Mouse (Mus musculus) adrenal gland, adult (tissue): ENCODE measurements around the gene Ccndbp1.
"Not testable (repeated sequence)": the region's sequence is repeated elsewhere in the genome, so short reads cannot be mapped to it uniquely, and the experiment has no call there.

Experiments
- DNase-seq, 2 experiments: peaks; one replicate each; pipeline ENCODE4 v3.0.0; 2022 to 2023; ENCODE audit warnings: low spot score in 1 of 2; ENCODE audit not compliant: inconsistent age in 2 of 2

The Ccndbp1 gene

DNA sequence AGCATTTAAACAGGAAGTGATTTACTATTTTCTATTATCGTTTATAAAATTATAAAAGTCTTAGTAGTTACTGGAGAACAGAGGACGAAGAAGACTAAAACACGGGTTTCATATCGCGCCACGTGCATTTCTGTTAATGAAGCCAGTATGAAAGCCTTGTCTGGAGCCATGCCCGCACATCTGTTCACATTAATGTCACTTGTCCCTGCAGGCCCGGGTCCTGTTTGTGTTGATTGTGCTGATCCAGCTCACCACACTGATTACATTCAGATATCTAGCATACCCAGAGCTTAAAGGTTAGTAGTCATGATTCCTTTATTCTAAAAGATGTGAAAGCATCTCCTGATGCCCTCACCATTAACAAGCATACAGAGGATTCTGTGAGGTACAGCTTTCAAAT, 9.3 kb upstream of the Ccndbp1 start:
- DNase-seq, result no peak

DNA sequence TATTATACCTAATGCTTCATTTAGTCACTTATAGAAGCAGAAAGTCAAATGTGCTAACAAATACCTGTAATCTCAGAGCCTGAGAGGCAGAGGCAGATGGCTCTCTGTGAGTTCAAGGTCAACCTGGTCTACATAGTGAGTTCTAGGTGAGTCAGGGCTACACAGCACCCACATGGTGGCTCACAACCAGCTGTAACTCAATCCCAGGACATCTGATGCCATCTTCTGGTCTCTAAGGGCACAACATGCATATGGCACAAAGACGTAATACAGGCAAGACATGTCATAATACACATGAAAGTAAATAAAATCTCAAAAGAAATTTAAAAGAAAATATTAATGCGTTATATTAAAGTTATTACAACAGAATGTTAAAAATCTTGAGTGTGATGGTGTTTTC, 4.6 kb upstream of the Ccndbp1 start:
- peak in 1 of 2 experiments; percentile 56 for DNase-seq

DNA sequence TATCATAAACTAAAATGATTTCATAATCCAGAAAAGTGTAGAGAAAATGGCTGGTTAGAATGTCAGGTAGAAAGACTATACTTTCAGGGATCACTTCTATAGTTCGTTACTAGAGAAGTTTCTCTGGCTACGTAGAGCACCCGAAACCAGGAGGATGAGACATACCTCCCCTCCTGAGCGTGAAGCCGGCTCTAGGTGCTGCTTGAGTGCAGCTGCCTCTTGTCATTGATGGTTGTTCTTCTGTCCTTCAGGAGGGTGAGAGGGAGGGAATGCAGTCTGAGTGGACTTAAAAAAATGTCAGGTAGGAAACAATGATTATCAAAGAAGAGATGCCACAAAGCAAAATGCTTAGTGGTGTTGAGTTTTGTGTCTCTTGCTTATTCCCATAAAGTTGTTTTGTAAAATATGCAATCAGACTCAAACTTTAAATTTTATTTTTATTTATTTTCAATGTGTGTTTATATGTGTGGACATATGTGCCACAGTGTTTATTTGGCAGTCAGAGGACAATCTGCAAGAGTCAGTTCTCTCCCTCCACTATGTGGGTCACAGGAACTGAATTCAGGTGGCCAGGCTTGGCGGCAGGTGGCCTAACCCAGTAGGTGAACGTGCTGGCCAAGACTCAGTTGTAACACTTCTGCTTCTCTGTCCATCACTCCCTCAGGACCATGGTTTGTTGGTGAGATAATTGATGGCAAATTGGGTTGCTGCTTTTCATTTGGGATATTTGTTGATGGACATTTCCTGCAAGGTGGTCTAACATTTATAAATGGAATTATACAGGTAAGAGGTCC, 4.0 kb upstream of the Ccndbp1 start:
- no peak for DNase-seq

DNA sequence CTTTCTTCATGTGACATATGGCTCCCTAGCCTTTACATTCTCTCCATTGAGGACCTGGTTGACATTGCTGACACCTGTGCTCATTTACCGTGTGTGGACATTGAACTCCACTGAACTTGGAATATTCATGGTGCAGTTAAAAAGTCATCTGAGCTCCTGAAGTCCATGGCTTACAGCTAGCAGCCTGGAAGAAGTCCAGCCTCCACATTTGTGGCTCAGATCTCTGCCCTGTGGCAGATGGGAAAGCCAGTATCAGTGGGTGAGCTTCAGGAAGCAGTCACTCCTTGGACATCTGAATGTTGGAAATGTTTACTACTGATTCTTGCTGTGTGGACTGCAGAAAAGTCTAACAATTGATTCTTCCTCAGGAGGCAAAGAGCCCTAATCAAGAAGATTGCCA, 1.2 kb upstream of the Ccndbp1 start:
- DNase-seq, result no peak

DNA sequence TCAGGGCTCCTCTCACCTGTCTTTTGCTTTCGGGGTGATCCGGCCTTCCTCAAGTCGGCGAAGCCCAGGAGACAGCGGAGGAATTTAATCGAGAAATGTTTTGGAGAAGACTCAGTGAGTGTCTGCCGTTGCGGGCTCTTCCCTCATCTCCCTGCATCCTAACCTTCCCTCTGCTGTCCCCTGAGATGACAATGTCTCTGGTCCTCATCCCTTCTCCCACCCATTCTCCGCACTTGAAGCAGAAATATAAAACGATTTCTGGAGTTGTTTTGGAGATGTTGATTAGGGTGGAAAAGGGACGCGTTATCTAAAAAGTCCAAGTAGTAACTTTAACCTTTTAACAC, 433 bp downstream of the Ccndbp1 start:
- no peak for DNase-seq

DNA sequence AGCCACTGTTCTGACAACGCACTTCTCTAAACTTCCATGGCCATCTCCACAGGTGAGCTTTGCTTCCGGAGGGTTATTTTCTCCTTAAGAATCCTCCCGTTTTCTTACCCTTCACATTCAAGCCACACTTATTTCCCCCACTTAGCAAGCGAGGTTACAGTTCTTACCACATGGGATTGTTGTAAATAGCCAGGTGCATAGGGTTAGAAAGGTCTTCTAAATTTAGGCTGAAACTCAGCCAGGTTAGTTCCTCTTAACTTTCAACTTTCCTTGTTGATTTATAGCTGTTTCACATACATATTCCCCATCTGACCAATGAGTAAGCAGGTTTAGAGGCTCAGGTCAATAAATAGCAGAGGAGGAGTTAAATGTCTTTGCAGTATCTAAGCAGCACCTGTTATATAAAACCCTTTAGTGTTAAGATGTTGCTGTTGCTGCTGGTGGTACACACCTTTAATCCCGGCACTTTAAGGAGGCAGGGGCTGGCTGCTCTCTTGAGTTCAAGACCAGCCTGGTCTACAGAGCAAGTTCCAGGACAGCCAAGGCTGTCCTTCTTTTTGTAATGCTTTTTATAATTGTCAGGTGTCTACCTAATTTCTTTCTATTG, 971 bp downstream of the Ccndbp1 start:
- DNase-seq, result no peak

DNA sequence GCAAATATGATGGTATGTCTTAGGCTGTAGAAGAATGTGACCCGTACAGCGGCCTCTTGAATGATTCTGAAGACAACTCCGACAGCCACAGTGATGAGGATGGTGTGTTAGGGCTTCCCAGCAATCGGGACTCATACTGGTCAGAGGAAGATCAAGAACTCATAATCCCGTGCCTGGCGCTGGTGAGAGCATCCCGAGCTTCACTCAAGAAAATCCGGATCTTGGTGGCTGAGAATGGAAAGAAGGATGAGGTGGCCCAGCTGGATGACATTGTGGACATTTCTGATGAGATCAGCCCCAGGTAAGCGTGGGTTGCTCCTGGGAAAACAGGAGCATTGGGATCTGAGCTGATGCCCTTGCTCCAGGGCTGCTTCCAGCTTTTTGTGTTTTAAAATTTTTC, 4.5 kb downstream of the Ccndbp1 start:
- no peak for DNase-seq

DNA sequence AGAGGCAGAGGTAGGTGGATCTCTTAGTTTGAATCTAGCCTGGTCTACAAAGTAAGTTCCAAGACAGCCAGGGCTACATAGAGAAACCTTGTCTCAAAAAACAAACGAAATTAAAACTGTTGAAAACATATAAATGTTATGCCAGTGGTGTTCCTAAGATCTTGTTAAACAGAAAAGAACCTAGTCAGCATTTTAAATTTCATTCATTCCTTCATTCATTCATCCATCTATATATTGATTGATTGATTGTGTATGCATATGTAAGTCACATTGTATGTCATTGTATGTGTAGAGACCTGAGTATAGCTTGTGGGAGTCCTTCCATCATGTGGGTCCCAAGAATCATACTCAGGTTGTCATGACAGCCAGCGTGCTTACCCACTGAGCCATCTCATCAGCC, 7.3 kb downstream of the Ccndbp1 start:
- no peak for DNase-seq

DNA sequence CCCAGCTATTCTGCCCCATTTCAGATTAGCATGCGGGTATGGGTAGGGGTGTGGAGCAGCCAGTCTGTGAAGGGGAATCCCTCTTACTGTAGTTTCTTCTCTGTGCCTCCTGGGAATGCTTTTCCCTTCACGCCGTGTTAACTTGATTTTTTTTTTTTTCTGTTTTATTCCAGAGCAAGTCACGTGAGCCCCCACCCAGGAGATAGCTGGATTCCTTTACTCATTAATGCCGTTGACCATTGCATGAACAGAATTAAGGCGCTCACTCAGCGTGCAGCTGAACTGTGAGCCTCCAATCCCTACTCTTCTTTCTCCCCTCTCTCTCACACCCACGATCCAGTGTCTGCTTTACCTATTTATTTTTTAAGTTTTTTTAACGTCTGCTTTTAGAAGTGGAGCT, 8.0 kb downstream of the Ccndbp1 start:
- DNase-seq, result no peak

DNA sequence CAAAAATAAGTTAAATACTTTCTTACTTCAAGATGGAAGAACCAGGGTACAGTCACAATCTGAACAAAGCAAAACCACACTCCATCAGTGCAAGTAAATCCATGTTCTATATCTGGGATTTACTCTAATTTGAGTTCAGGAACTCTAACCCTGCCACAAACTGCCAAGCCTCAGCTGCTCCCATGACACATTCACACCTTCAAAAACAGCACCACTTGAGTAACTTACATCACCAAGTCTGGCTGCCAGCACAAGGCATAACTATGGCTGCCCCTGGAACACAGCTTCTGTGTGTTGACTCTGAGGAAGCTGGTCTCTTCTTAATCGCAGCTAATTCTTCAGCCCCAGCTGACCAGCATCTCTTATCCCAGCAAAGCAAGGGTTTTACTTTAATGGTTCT, 8.9 kb downstream of the Ccndbp1 start:
- no peak for DNase-seq

DNA sequence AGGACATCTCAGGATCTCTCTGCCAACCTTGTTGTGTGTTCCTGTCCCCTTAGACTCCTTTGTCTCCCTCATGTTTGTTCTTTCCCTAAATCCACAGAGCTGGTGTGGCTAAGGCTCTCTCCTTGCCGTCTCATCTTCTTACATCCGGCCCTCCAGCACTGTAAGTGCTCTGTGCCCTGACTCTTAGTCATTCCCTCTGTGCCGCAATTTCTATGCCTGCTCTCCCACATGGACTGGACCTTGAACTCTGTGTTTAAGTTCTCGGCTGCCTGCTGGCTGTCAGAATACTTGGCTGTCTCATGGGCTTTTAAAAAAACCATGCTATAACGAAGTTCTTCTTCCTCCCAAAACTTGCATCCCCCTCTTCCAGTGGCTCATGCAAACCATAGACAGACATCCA, 14.7 kb downstream of the Ccndbp1 start:
- peak; percentile 43 to 70 for DNase-seq

DNA sequence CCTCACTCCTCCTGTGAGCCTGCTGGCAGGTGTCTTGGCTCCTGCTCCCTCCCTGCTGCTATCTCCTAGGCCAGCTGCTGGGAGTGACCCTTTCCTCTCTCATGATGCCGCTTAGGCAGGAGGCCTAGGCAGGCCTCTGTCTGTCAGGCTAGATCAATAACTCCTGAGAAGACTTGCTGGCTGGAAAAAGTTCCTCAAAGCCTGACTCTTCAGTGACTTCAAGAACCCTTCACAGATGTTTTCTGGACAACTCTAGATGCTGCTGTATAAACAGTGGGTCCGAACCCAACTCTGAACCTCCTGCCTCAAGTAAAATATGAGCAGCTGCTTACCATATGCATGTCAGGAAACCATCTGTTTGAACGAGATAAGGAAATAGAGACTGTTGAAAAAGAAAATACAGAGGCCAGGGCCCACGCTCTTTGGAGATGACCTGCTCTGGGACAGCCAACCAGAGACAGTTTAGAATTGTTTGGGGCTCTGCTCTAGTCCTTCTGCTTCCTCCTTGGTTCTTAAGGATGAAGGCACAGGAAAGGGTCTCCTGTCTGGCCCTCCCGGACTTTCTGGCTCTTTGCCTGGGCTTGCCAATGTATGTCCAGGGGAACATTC, 28.6 kb downstream of the Ccndbp1 start, which contains the start of gene Epb42:
Gene Epb42 (minus strand): TSS at position 340 of the 609 bp plus-strand sequence.
- DNase-seq, result no peak

DNA sequence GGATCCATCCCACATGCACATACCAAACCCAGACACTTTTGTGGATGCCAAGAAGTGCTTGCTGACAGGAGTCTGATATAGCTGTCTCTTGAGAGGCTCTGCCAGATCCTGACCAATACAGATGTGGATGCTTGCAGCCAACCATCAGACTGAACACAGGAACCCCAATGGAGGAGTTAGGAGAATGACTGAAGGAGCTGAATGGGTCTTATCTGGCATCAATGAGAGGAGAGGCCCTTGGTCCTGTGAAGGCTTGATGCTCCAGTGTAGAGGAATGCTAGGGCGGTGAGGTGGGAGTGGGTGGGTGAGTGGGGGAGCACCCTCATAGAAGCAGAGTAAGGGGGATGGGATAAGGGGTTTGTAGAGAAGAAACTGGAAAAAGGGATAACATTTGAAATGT, 30.6 kb downstream of the Ccndbp1 start:
- DNase-seq, result not testable (repeated sequence)

DNA sequence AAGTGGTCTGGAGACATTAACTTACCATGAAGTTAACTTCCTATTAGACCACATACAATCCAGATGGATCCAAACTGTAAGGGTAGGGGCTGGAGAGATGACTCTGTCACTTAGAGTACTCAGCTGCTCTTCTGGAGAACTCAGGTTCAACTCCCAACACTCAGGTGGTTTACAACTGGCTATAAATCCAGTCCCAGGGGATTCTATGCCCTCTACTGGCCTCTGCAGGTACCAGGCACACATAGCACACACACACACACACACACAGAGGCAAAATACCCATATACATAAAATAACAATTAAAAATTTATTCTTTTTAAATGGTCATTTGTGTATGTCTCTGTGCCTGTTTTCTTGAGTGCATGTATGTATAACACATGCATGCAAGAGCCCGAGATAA, 31.2 kb downstream of the Ccndbp1 start:
- no peak for DNase-seq

DNA sequence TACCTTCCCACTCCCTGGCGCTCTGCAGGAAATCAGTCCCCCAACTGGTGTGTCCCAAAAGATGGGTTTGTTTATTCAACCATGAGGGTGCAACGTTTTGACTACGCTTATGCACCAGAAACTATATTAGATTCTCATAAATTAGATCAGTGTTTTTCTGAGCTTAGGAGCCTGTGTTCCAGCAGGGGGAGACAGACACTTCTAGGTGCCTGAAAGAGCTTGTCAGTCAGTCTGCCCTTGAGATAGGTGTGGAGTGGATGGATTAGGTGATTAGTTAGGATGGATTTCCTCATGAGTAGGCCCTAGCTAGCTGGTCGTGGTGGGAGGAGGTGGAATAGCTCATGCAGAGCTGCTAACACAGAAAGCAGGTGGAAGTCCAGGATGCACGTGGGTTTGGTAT, 32.9 kb downstream of the Ccndbp1 start:
- DNase-seq, result peak; percentile 9 to 72

DNA sequence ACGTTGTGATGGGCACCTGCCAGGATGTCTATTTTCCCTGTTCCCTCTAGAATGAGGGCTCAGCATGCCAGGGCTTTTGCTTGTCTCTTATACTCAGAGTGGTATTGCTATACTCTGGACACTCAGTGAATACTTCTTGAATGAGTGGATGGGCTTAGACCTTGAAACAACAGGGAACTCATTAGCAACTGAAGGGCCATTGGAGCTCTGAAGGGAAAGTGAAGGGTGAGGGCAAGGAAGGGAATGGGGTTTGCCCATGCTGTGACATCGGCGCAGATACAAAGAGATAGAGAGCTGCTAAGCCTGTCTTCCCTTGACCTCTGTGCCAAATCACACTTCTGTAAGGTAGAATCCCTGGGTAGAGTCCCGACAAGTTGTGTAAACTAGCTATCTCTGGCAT, 37.5 kb downstream of the Ccndbp1 start:
- DNase-seq, result no peak

DNA sequence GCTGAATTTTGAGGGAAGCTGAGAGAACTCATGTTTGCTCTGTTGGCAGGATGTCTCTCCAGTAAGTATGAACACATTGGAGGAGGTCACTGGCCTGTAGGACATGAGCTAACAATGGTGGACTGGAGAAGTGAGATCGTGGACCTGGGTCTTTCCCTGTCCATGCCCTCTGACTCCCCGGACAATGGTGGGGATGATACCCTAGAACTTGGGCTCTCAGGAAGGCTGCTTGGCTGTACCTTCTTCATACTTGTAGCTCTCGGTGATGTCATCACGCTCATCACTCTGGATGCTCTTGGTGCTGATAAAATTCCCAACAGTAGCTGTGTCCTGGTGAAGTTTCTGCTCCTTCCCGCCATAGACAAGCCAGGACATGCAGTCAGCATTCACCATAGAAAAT, 44.0 kb downstream of the Ccndbp1 start:
- DNase-seq, result no peak

DNA sequence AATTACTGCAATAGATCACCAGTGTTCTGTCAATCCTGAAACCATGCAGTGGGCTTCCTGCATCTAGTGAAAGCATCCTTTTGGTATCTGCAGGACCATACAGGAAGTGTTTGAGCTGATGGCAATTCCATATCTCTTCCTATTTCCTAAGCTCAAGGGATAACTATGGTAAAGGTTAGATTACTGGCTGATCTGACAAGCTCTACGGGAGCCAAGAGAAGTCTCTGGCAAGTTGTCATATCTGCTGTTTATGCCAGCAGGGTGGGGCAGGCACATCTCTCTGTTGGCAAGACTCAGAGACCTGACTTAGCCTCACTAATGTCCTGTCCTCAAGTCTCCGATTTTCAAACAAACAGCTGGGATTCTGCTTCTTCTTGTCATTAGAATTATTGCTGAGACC, 45.9 kb downstream of the Ccndbp1 start:
- DNase-seq, result no peak

DNA sequence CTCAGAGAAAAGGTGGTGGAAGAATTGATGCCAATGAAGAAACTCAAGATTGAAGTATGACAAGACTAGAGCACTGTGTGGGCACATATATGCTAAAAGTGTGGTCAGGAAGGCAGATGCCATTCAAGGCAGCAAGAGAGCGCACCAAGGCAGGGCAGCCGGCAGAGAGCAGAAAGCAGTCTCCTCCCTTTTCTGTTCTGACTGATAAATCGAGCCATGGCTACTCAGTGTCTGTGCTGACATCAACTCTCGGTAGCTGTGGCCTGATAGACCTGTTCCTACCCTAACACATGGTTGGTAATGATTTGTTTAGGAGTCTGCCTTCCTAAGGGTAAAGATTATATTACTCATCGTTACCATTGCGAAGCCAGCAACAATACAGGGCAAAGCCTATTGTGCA, 47.7 kb downstream of the Ccndbp1 start:
- DNase-seq, result no peak

DNA sequence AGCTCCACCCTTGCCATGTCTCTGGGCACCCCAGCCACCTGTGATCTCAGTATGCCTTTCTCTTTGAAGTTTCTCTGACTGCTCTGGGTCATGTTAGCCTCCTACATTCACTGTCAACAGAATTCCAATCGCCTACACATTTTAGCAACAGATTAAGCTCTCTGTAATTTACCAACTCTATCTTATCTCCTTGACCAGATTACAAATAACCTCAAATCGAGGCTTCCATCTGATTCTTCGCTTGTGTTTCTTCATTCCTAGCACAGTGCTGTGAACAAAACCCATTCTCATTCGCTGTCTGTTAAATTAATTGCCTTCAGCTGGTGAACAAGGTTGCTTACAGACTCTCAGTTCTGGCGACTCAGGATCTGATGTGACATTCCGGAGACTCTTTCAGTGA, 49.8 kb downstream of the Ccndbp1 start:
- DNase-seq, result no peak

DNA sequence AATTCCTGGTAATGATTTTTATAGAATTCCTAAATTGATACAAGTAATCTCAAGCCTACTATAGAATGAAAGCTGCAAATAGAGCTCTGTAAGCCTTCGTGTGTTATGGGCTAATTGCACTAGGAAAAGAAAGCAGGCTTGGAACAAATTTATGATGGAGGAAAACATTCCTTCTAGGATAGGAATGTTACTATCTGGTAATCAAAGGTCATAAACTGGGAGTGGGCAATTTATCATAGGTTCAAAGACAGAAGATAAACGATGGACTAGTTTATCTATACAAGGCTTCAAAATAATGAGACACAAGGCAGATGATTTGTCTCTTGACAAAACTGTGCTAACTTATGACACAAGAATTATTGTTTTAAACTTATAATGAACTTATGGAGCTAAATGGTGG, 53.1 kb downstream of the Ccndbp1 start:
- DNase-seq, result no peak
